Mouse (Mus musculus) thymus, postnatal 36 days (tissue): ENCODE data around the gene Fgd5.
"Not testable (repeated sequence)": the region's sequence is repeated elsewhere in the genome, so short reads cannot be mapped to it uniquely, and the experiment has no call there.

Experiments
- DNase-seq, 2 experiments: peaks; one replicate each; pipeline ENCODE4 v3.0.0; 2022; ENCODE audit warnings: mixed read lengths in 2 of 2

Fgd5 gene

GRCm38 (mm10) chr6:91978371-91979300 is at the start of gene Fgd5:
Gene Fgd5, plus strand, starts transcription at chr6:91978878.
- DNase-seq = no peak

DNA sequence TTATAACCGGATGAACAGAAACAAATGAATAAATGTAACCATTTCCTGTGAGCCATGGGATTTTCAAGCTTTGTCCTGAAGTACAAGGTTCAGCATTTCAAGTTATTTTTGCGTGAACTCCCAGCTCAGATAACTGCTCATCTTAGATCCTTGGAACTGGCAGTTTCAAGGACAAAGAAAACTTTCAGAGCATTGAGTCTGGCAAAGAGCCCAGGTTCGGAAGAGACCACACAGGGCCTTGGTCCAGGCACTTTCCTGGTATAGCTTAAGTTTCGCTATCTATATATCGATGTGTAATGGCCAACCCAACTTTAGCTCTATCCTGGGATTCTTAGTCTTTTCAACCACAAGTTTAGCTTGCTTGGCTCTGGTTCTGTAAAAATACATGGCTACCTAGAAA is 47.4 kb upstream of the Fgd5 start:
- no peak for DNase-seq

- DNase-seq = no peak
Observed at GRCm38 (mm10) chr6:91938491-91938890, 40.2 kb upstream of the Fgd5 start.

DNA sequence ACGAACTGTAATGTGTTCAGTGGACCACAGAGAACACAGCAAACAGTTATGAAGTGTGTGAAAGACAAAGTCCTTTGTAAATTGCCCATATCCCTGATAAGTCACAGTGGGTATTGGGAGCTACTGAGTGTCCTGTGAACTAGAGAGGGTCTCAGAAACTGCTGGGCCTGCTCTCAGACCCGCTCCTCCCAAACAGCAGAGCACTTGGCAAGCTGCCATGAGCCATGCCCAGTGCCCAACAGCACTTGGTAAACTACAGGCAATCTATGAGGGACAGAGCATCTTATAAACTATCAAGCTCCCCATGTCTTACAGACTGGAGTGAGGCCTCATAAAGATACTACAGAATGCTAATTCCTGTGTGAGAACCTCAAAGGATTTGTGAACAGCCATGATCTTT is 30.3 kb upstream of the Fgd5 start:
- no peak for DNase-seq

GRCm38 (mm10) chr6:91958015-91958414 is 20.7 kb upstream of the Fgd5 start:
- DNase-seq = not testable (repeated sequence)

DNA sequence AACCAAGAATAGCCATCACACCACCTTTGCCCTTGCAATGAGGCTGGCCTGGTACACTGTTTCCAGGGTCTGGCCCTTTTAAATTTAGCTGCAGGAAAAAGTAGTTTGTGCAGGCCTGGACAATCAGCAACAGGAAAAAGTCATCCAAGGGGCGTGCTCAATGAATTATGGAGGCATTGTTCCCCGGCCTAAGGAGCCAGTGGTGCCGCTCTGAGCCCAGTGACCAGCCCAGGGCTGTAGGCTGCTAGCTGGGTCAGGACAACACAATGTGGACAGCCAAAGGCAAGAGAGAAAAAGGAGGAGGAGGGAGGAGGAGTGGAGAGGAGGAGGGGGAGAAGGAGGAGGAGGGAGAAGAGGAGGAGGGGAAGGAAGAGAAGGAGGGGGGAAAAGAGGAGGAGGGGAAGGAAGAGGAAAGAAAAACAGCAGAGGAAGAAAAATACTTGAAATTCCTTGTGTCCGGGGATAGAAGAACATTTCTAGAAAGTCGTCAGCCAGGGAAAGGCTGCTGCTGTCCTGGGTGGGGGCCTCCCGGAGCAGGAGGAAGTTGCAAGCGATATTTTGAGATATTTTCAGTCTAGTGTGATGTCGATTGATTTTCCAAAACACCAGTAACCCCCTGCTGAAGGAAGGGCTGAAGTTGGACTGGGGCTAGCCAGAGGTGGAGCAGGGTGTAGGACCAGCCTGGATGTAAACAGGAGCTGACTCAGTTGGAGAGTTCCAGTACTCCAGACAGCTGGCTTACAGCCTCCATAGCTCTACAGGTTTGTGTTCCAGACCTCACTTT is 18.5 kb upstream of the Fgd5 start:
- no peak for DNase-seq

GRCm38 (mm10) chr6:91963429-91963828 is 15.2 kb upstream of the Fgd5 start:
- DNase-seq = no peak

DNA sequence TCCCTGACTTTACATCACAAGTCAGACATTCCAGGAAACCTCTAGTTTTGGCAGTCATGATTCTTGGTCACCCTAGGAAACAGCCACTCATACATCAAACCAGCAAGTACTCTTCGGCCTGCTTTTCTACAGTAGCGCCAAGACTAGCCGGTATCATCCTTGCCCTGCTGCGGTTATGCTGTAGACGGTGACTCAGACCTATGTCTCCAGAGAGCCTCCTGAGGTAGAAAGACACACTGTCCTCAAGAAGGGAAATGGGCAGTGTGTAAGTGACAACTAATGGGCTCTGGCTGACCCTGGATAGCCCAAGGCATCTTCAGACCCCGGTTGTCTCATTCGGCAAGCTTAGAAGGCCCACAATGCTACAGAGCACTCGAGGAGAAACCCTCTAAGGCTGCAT is 13.6 kb upstream of the Fgd5 start:
- no peak for DNase-seq

DNA sequence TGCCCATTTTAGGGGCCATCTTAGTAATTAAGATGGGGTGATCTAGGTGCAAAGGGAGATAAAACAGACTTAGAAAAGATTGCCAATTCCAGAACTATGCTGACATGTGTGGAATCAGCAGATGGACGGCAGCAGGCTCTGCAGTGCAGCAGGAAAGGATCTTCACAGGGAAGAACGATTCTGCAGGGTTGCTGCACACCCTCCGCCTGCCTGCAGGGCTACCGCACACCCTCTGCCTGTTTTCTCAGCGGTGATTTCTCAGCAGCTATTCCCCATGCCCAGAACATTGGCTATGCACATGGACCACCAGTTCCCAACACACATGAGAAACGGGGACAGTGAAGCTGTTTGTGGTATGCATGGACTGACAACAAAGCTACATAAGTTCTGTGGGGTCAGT is 12.7 kb upstream of the Fgd5 start:
- no peak for DNase-seq

DNA sequence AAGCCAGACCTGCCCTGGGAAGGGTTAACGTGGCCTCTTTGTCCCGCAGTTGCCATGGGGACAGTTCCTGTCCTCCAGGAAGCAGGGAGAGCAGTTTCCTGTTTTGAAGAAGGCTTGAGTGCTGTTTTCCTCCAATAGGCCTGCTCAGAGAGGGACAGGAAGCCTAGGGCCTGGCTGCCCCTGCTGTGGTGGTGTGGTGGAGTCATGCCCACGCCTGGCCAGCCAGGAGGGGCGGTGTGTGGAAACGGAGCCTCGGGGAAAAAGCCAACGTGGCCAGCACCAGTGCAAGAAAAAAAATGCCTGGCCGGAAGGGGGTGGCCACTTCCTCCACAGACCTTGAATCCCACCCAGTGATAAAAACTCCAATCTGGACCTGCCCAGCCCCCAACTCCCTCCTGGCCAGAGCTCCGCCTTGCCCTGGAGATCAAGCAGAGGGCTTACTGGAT is 6.5 kb upstream of the Fgd5 start:
- DNase-seq = no peak

DNA sequence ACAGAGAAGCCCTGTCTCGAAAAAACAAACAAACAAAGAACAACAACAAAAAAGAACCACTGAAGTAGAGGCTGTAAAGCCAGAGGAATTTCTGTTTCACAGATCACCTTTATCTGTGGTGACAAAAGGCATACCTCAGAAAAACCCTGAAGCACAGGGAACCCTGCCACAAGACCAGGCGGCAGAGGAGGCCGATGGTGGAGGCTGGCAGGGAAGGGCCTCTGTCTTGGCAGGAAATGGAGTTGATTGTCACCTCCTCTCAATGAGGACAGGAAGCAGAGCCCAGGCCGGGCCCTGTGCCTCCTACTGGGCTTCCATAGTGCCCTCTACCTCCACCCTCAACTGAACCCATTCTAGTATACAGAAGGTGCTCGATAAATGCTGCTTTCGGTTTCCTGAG is 4.7 kb upstream of the Fgd5 start:
- no peak for DNase-seq

DNA sequence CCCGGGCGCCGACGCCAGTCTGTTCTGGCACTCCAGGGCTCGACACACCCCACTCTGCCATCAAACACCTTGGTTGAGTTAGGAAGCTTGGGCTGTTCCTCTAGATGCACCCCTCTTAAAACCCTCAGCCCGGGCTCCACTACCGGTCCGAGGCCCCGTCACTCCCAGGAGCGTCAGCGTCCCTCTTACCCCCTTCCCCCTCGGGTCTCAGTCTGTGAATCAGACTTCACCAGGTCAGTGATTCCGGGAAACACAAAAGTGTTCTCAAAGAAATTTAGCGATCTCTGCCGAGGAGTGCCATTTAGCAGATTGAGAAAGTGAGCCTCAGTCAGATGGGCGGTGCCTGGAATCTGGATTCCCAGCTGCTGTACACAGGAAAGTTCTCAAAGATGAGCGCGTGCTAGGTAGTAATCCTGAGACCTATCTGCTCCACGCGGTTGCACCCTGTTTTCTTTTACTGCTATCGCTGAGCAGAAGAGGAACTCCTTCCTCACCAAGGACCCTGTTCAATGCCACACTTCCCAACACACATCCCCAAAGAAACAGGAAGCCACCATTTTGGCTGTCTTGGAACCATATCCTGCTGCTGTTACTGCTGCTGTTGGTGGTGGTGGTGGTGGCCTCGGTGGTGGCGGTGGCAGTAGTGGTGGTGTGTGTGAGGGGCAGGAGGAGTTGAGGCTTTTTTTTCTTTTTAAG is 771 bp downstream of the Fgd5 start:
- DNase-seq = no peak

- DNase-seq = no peak
Observed at GRCm38 (mm10) chr6:91980011-91980410, 1.3 kb downstream of the Fgd5 start.

DNA sequence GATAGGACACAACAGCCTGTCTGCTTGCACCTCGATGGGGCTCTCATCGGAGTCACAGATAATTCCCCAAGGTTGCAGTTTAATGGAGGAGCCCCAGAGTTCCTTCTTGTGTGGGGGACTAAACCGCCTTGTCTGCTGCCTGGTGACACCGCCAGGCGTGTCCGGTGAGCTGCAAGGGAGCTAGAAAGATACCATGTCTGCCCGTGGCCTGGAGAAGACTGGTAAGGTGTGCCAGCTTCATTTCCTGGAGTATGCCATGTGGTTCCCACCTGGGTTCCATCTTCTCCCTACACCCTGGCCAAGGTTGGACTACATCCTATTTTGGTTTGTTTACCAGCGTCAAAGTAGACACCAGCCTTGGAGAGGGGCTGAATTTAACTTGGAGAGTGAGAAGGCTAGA is 11.4 kb downstream of the Fgd5 start:
- no peak for DNase-seq

GRCm38 (mm10) chr6:91992823-91993222 is 14.1 kb downstream of the Fgd5 start:
- DNase-seq = no peak

DNA sequence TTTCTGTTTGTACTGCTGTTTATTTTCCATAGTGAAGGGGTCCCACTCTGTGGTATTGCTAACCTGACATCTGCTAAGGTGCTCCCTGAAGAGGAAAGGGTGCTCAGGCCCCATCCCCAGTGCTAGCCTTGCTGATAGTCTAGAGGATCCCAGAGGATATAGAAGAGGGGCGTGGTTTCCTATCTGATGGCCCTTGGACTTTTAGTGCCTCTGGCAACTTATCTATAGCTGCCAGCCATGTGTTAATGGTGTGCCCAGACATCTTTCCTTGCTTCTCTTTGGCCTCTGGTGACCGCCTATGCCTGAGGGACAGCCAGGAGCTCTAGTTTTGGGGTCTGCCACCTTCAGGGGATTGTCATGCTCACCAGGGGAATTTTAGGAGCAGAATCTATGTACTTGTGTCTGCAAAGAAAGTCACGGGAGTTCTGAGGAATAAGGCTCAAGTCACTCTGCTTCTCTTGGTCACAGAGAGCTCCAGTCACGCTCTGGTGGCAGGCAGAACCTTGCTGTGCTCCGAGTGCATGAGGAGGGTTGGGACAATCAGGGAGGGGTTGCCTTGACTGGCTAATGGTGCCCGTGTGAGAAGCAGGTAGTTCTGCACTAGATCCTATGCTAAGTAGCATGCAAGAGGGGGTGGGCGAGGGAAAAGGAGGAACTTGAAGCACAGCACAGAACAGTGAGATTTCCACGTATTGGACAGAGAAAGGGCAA is 15.3 kb downstream of the Fgd5 start:
- DNase-seq = no peak

GRCm38 (mm10) chr6:91996072-91996471 is 17.4 kb downstream of the Fgd5 start:
- DNase-seq = no peak

DNA sequence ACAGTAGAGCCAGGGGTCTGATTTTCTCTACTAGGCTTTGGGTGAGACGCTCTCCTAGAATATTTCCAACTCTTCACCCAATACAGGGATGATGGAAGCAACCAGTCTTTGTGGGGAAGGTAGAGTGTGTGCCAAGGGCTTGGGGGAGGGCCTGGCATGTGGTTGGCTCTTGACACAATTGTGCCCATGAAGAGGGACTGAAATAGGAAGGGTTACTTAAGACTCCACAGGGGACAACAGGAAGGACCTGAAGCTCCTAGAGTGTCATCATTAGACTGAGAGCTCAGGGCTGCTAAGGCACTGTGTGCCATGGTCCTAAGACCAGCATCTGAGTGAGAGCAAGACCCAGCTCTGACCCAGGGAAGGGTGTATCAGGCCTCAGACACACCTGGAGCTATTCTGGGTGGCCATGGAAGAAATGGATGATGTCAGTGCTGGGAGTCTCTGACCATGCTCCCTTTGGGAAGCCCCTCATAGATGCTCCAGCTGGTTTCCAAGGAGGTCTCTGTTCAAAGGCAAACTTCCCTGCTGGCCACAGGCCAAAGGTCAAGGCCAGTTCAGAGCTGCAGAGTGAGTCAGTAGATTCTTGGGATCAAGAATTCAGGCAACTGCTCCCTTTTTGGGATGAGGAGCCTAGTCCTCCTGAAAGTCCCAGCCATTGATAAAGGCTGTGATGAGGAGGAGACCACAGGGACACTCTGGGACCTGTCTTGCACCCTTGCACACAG is 24.0 kb downstream of the Fgd5 start:
- no peak for DNase-seq

DNA sequence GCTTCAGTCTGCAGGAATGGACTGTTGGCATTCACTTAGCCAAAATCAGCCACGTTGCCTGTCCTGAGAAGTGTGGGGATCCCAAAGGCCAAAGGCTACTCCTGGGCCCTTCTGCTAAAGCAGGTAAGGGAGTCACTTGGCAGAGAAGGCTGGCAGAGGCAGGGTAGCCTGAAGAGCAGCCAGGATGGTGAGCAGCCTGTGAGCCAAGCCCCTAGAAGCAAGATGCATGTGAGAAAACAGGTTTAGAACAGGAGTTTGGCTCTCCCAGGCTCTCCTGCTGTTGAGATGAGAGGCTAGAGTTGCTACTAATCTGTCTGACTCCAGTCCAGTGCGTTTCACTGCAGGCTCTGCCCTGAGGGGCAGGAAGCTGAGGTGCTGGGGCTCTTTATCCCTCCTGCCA is 25.0 kb downstream of the Fgd5 start:
- DNase-seq = no peak

- DNase-seq = no peak
Observed at GRCm38 (mm10) chr6:92004137-92004805, 25.6 kb downstream of the Fgd5 start.

DNA sequence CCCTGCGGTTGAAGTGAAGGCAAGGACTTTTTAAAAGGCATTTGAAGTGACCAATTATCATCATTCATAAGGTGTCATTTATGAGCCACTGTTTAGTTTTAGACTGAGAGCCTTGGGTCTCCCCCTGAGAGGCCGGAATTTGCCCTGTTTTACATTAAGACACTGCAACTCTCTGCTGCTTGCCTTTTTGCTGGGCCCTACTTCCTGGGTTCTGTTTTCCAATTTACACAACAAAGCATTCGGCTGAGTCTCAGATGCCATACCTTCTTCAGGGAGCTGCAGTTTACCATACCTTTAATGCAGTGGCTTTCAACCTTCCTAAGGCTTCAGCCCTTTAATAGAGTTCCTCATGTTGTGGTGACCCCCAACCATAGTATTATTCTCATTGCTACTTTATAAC is 26.1 kb downstream of the Fgd5 start:
- DNase-seq = no peak
